21 mouse cellular contexts compared by ENCODE assay signal in the genomic region with DNA sequence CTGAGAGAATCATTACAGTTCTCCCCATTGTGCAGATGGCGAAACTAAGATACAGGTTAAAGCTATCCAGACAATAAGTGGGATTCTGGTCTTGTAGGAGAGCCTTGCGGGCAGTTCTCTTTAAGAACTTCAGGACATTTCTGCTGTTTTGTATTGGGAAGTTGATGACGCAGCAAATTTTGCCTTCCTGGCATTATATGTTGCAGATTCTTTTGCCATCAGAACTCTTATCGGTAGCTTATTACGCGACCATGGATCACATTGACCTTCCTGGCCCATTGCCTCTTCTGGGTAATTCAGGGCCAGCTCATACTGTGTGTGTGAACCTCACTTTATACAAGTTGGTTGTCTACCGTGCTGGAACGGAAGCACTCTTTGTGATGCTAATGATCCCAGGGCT. TPM values are rescaled to one million over a fixed set of nuclear protein-coding genes. Genes with fewer than 3 reads are reported as not detected.
"Had no signal": no experiment of that assay in that cellular context is flagged by ENCODE, and none has a peak within 500 bp of the region (broad histone marks: within the 10 kb centered on the region; RNA-seq: fewer than 3 reads in every experiment).

No protein-coding gene starts in this region.

- H3K9me3 ChIP-seq: midbrain, embryonic 10.5 days; midbrain, embryonic 13.5 days; midbrain, embryonic 15.5 days; neural tube, embryonic 13.5 days; neural tube, embryonic 15.5 days had no signal

- H3K9ac ChIP-seq: lung, embryonic 14.5 days; midbrain, embryonic 13.5 days; midbrain, embryonic 15.5 days; neural tube, embryonic 13.5 days; neural tube, embryonic 15.5 days had no signal

- H3K4me3 ChIP-seq: midbrain, embryonic 10.5 days; midbrain, embryonic 13.5 days; midbrain, embryonic 15.5 days; myocyte; neural tube, embryonic 13.5 days; neural tube, embryonic 15.5 days had no signal

- H3K4me2 ChIP-seq: lung, embryonic 14.5 days; midbrain, embryonic 13.5 days; midbrain, embryonic 15.5 days; neural tube, embryonic 13.5 days; neural tube, embryonic 15.5 days had no signal

- H3K36me3 ChIP-seq: midbrain, embryonic 15.5 days had no signal

- H3K27me3 ChIP-seq: midbrain, embryonic 15.5 days; neural tube, embryonic 13.5 days; neural tube, embryonic 15.5 days had no signal

- ATAC-seq: midbrain, embryonic 13.5 days; midbrain, embryonic 15.5 days had no signal

- H3K27ac ChIP-seq: midbrain, embryonic 10.5 days; midbrain, embryonic 13.5 days; midbrain, embryonic 15.5 days; neural tube, embryonic 13.5 days; neural tube, embryonic 15.5 days had no signal

- DNase-seq: lung, adult 18-20 months; lung, embryonic 14.5 days; lung, postnatal 10 days; lung, postnatal 4 days; retina, postnatal 1 day; right cerebral cortex, adult 18-20 months; right cerebral cortex, postnatal 25 days; right cerebral cortex, postnatal 4 days; spleen, adult 18-20 months; thymus, adult 18-20 months; thymus, postnatal 14 days; thymus, postnatal 36 days had no signal

RNA-seq across cellular contexts. Expression of gene Acod1, which starts 27.0 kb away (rescaled TPM):
- polyA plus RNA-seq: lung, embryonic 14.5 days; lung, embryonic 16.5 days; midbrain, embryonic 10.5 days; midbrain, embryonic 13.5 days; midbrain, embryonic 15.5 days; myocyte; neural tube, embryonic 11.5 days; neural tube, embryonic 13.5 days; neural tube, embryonic 15.5 days; stomach, embryonic 14.5 days had no signal
